Mouse (Mus musculus) gonadal fat pad, adult 2 months (tissue): Measurements from ENCODE around the gene Oscar. TPM values are rescaled to one million over a fixed set of nuclear protein-coding genes. Genes with fewer than 3 reads are reported as not detected.
"Not testable (repeated sequence)": the region's sequence is repeated elsewhere in the genome, so short reads cannot be mapped to it uniquely, and the experiment has no call there.

Experiments
- DNase-seq: peaks from one replicate; pipeline ENCODE4 v3.0.0-alpha.2; 2012; ENCODE audit warnings: low read depth
- polyA plus RNA-seq: library from polyadenylated mRNA; depleted of rRNA; stranded (reverse); fragments of >200 nt; gene quantifications from 2 replicates; pipeline ENCODE4 v1.2.3, GENCODE M21; 2012

Gene Oscar
- polyA plus RNA-seq, 1 experiment, result 0.20 TPM

- no peak for DNase-seq
Observed at GRCm38 (mm10) chr7:3610437-3610836, 5.5 kb downstream of the Oscar start.

- DNase-seq, result peak; percentile 31
Observed at GRCm38 (mm10) chr7:3609082-3609481, 6.9 kb downstream of the Oscar start.

GRCm38 (mm10) chr7:3608668-3609067, 7.3 kb downstream of the Oscar start:
- DNase-seq, result no peak

- DNase-seq, result no peak
Observed at GRCm38 (mm10) chr7:3607391-3607790, 8.6 kb downstream of the Oscar start.

- no peak for DNase-seq
Observed at GRCm38 (mm10) chr7:3606798-3607197, 9.2 kb downstream of the Oscar start.

- no peak for DNase-seq
Observed at GRCm38 (mm10) chr7:3601119-3601518, 14.8 kb downstream of the Oscar start.

GRCm38 (mm10) chr7:3597755-3598154, 18.2 kb downstream of the Oscar start:
- not testable (repeated sequence) for DNase-seq

GRCm38 (mm10) chr7:3595146-3595545, 20.8 kb downstream of the Oscar start:
- no peak for DNase-seq

- DNase-seq, result no peak
Observed at GRCm38 (mm10) chr7:3594686-3595085, 21.3 kb downstream of the Oscar start.

GRCm38 (mm10) chr7:3593855-3594254, 22.1 kb downstream of the Oscar start:
- no peak for DNase-seq

GRCm38 (mm10) chr7:3591534-3591933, 24.4 kb downstream of the Oscar start:
- DNase-seq, result no peak

- no peak for DNase-seq
Observed at GRCm38 (mm10) chr7:3590550-3590949, 25.4 kb downstream of the Oscar start.

GRCm38 (mm10) chr7:3587292-3587691, 28.7 kb downstream of the Oscar start:
- no peak for DNase-seq

GRCm38 (mm10) chr7:3586255-3586654, 29.7 kb downstream of the Oscar start:
- no peak for DNase-seq

- DNase-seq, result no peak
Observed at GRCm38 (mm10) chr7:3585763-3586162, 30.2 kb downstream of the Oscar start.

GRCm38 (mm10) chr7:3580029-3580428, 35.9 kb downstream of the Oscar start:
- DNase-seq, result no peak

- no peak for DNase-seq
Observed at GRCm38 (mm10) chr7:3578952-3579546, 36.9 kb downstream of the Oscar start.

- DNase-seq, result no peak
Observed at GRCm38 (mm10) chr7:3578196-3578595, 37.8 kb downstream of the Oscar start.

- DNase-seq, result no peak
Observed at GRCm38 (mm10) chr7:3576354-3577124, 39.4 kb downstream of the Oscar start.

- no peak for DNase-seq
Observed at GRCm38 (mm10) chr7:3574216-3574615, 41.7 kb downstream of the Oscar start.

GRCm38 (mm10) chr7:3571847-3572246, 44.1 kb downstream of the Oscar start:
- no peak for DNase-seq

- DNase-seq, result not testable (repeated sequence)
Observed at GRCm38 (mm10) chr7:3570580-3570979, 45.4 kb downstream of the Oscar start.

GRCm38 (mm10) chr7:3569725-3570124, 46.2 kb downstream of the Oscar start:
- no peak for DNase-seq
